Mouse (Mus musculus): ENCODE results near the gene Kidins220. TPM values are rescaled to one million over a fixed set of nuclear protein-coding genes. Genes with fewer than 3 reads are reported as not detected.

Kidins220 gene
- total and polyA plus RNA-seq, 2 experiments, result 21.8 to 26.6 TPM

DNA sequence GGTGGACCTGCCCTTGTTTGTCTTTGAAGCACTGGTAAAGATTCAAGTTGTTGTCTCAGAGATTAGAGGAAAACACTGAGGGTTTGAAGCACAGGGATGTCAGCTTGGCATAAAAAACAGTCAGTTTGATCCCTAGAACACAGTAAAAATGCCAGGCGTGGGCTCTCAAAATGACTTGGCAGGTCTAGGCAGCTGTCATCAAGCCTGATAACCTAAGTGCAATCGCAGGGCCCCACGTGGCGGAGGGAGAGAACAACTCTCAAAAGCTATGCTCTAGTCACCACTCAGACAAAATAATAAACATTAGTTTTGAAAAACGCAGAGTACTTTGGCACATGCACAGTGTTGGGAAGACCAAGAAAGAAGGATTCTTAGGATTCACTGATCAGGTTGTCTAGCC is 10.5 kb downstream of the Kidins220 start:
- Histone ChIP-seq H3K27ac (replicated peaks; ENCODE audit: insufficient read depth, low read depth, low read length) (no peak overlapping the region), H3K4me3 (ENCODE audit: insufficient read depth, low read depth, low read length) (no peak overlapping the region), H3K9ac (ENCODE audit: low read depth, low read length) (no peak overlapping the region), H3K4me1 (ENCODE audit: control insufficient read depth, insufficient read depth, low read length) (no peaks in the 10 kb centered on the region), H3K79me2 (ENCODE audit: control insufficient read depth, insufficient read depth, low read length) (peaks cover 9% of the 10 kb centered on the region), H3K27me3 (ENCODE audit: control insufficient read depth, insufficient read depth, low read length) (no peaks in the 10 kb centered on the region), H3K36me3 (ENCODE audit: control insufficient read depth, insufficient read depth, low read length) (peaks cover 34% of the 10 kb centered on the region)
- DNase-seq (ENCODE audit: extremely low read depth, low read depth, low spot score), result no peak
- no peak for TF ChIP-seq POLR2A (IDR thresholded peaks at IDR 0.05; ENCODE audit: extremely low read depth, insufficient read depth, low read length)
- no peak for TF ChIP-seq CTCF (IDR thresholded peaks at IDR 0.05; ENCODE audit: low read depth, low read length)
- 76% methylated on average over 5 of the region's 5 CpGs for WGBS

GRCm38 (mm10) chr12:24995350-24995749 is 20.6 kb downstream of the Kidins220 start:
- no peak for TF ChIP-seq CTCF (IDR thresholded peaks at IDR 0.05; ENCODE audit: low read depth, low read length)
- TF ChIP-seq POLR2A (IDR thresholded peaks at IDR 0.05; ENCODE audit: extremely low read depth, insufficient read depth, low read length), result no peak
- H3K9ac ChIP-seq (ENCODE audit: low read depth, low read length), result no peak overlapping the region
- peaks cover 71% of the 10 kb centered on the region for H3K36me3 ChIP-seq (ENCODE audit: control insufficient read depth, insufficient read depth, low read length)
- H3K4me3 ChIP-seq (ENCODE audit: insufficient read depth, low read depth, low read length), result no peak overlapping the region
- no peak for DNase-seq (ENCODE audit: extremely low read depth, low read depth, low spot score)
- no peak overlapping the region for H3K27ac ChIP-seq (replicated peaks; ENCODE audit: insufficient read depth, low read depth, low read length)
- no peaks in the 10 kb centered on the region for H3K4me1 ChIP-seq (ENCODE audit: control insufficient read depth, insufficient read depth, low read length)
- 96% methylated on average over 4 of the region's 4 CpGs for WGBS
- no peaks in the 10 kb centered on the region for H3K27me3 ChIP-seq (ENCODE audit: control insufficient read depth, insufficient read depth, low read length)
- H3K79me2 ChIP-seq (ENCODE audit: control insufficient read depth, insufficient read depth, low read length), result no peaks in the 10 kb centered on the region

DNA sequence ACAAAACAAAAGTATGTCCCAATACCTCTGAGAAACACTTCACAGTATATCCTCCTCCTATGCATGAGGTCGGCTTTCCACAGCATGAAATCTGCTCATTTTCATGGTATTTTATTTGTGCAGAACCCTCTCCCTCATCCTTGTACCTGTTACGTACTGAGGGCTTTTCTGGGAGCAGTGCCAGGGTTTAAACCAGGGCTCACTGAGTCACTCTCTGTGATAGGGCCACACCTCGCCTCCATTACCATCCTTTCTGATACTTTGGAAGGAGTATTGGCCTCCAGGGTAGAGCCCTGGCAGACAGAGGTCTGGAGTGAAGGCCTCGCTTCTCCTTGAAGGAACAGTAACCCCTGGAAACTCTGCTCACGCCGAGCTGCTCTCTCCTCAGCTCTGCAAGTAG is 30.6 kb downstream of the Kidins220 start:
- Histone ChIP-seq H3K9ac (ENCODE audit: low read depth, low read length) (no peak overlapping the region), H3K27ac (replicated peaks; ENCODE audit: insufficient read depth, low read depth, low read length) (no peak overlapping the region), H3K79me2 (ENCODE audit: control insufficient read depth, insufficient read depth, low read length) (no peaks in the 10 kb centered on the region), H3K4me3 (ENCODE audit: insufficient read depth, low read depth, low read length) (no peak overlapping the region), H3K4me1 (ENCODE audit: control insufficient read depth, insufficient read depth, low read length) (no peaks in the 10 kb centered on the region), H3K36me3 (ENCODE audit: control insufficient read depth, insufficient read depth, low read length) (peaks cover 66% of the 10 kb centered on the region), H3K27me3 (ENCODE audit: control insufficient read depth, insufficient read depth, low read length) (no peaks in the 10 kb centered on the region)
- TF ChIP-seq POLR2A (IDR thresholded peaks at IDR 0.05; ENCODE audit: extremely low read depth, insufficient read depth, low read length), result no peak
- 88% methylated on average over 6 of the region's 6 CpGs for WGBS
- DNase-seq (ENCODE audit: extremely low read depth, low read depth, low spot score), result no peak

DNA sequence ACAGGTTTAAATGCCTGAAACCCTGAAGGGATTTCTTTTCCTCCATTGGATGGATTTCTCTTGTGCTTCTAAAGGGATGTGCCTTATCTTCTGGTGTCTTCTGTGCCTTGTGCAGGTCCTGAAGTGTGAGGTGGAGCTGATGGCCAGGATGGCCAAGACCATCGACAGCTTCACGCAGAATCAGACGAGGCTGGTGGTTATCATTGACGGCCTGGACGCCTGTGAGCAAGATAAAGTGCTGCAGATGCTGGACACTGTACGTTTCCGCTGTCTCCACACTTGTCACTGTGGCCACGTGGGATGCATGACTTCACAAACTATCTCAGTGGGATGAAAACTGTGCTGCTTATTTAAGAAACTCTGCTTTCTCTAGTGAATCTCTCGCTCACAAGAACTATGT is 35.2 kb downstream of the Kidins220 start:
- TF ChIP-seq CTCF (IDR thresholded peaks at IDR 0.05; ENCODE audit: low read depth, low read length), result no peak
- no peak for TF ChIP-seq POLR2A (IDR thresholded peaks at IDR 0.05; ENCODE audit: extremely low read depth, insufficient read depth, low read length)
- Histone ChIP-seq H3K27ac (replicated peaks; ENCODE audit: insufficient read depth, low read depth, low read length) (no peak overlapping the region), H3K79me2 (ENCODE audit: control insufficient read depth, insufficient read depth, low read length) (no peaks in the 10 kb centered on the region), H3K36me3 (ENCODE audit: control insufficient read depth, insufficient read depth, low read length) (peaks cover 55% of the 10 kb centered on the region), H3K4me1 (ENCODE audit: control insufficient read depth, insufficient read depth, low read length) (peaks cover 10% of the 10 kb centered on the region), H3K27me3 (ENCODE audit: control insufficient read depth, insufficient read depth, low read length) (no peaks in the 10 kb centered on the region), H3K9ac (ENCODE audit: low read depth, low read length) (no peak overlapping the region), H3K4me3 (ENCODE audit: insufficient read depth, low read depth, low read length) (no peak overlapping the region)
- DNase-seq (ENCODE audit: extremely low read depth, low read depth, low spot score), result no peak
- 87% methylated on average over 9 of the region's 9 CpGs for WGBS

GRCm38 (mm10) chr12:25010416-25010815 is 35.7 kb downstream of the Kidins220 start:
- Histone ChIP-seq H3K36me3 (ENCODE audit: control insufficient read depth, insufficient read depth, low read length) (peaks cover 54% of the 10 kb centered on the region), H3K9ac (ENCODE audit: low read depth, low read length) (no peak overlapping the region), H3K4me1 (ENCODE audit: control insufficient read depth, insufficient read depth, low read length) (peaks cover 10% of the 10 kb centered on the region), H3K27me3 (ENCODE audit: control insufficient read depth, insufficient read depth, low read length) (no peaks in the 10 kb centered on the region), H3K4me3 (ENCODE audit: insufficient read depth, low read depth, low read length) (no peak overlapping the region), H3K79me2 (ENCODE audit: control insufficient read depth, insufficient read depth, low read length) (no peaks in the 10 kb centered on the region), H3K27ac (replicated peaks; ENCODE audit: insufficient read depth, low read depth, low read length) (no peak overlapping the region)
- DNase-seq (ENCODE audit: extremely low read depth, low read depth, low spot score), result no peak
- 93% methylated on average over 1 of the region's 1 CpGs for WGBS
- TF ChIP-seq CTCF (IDR thresholded peaks at IDR 0.05; ENCODE audit: low read depth, low read length) (no peak), POLR2A (IDR thresholded peaks at IDR 0.05; ENCODE audit: extremely low read depth, insufficient read depth, low read length) (no peak)

DNA sequence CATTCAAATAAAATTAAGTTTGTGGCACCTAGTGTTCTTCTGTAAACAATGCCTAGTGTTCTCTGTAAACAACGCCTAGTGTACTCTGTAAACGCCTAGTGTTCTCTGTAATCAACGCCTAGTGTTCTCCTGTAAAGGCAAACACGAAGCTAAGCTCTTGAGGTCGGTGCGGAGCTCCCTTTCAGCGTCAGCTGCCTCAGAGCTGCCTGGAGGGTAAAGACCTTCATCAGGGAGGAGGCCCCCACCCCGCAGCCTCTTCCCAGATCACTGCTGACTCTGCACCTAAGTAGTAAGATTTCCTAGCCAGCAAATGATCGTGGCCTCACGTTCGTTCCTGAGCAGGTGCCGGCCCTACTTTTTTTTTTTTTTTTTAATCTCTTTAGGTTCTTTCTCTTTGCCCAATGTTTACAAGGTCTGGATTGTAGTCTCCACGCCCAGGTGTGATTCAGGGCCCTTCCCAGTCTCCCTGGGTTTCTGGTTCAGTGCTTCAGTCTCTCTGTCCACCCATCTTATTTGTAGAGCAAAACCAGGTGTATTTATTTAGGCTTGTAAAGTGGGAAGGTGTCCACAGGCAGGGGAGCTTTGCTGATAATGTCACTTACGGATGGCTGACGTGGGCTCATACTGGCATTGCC is 37.1 kb downstream of the Kidins220 start:
- Histone ChIP-seq H3K27me3 (ENCODE audit: control insufficient read depth, insufficient read depth, low read length) (no peaks in the 10 kb centered on the region), H3K79me2 (ENCODE audit: control insufficient read depth, insufficient read depth, low read length) (no peaks in the 10 kb centered on the region), H3K27ac (replicated peaks; ENCODE audit: insufficient read depth, low read depth, low read length) (no peak overlapping the region), H3K4me3 (ENCODE audit: insufficient read depth, low read depth, low read length) (no peak overlapping the region), H3K4me1 (ENCODE audit: control insufficient read depth, insufficient read depth, low read length) (peaks cover 10% of the 10 kb centered on the region), H3K36me3 (ENCODE audit: control insufficient read depth, insufficient read depth, low read length) (peaks cover 52% of the 10 kb centered on the region), H3K9ac (ENCODE audit: low read depth, low read length) (no peak overlapping the region)
- WGBS, result 68% methylated on average over 15 of the region's 15 CpGs
- DNase-seq (ENCODE audit: extremely low read depth, low read depth, low spot score), result no peak
- no peak for TF ChIP-seq CTCF (IDR thresholded peaks at IDR 0.05; ENCODE audit: low read depth, low read length)
- no peak for TF ChIP-seq POLR2A (IDR thresholded peaks at IDR 0.05; ENCODE audit: extremely low read depth, insufficient read depth, low read length)

Measured in liver, adult 2 months (tissue).